Mouse (Mus musculus) midbrain, embryonic 13.5 days (tissue): ENCODE data around the gene AI837181. TPM values are rescaled to one million over a fixed set of nuclear protein-coding genes. Genes with fewer than 3 reads are reported as not detected.
A peak's percentile ranks its signal among the peaks of the same experiment; 100 is the strongest.

Experiments used
- ATAC-seq: fragments of 200-750 bp; cut with Nextera tagmentation; 2 replicates; pipeline ENCODE4 v1.8.0; 2017; ENCODE audit warnings: mild to moderate bottlenecking, moderate TSS enrichment, moderate library complexity
- H3K27ac ChIP-seq: fragments of 300-500 bp; sonication (generic); 2 replicates; pipeline ENCODE4 v1.5.1; 2015; ENCODE audit warnings: inconsistent platforms, mild to moderate bottlenecking, moderate library complexity
- H3K27me3 ChIP-seq: fragments of 300-500 bp; sonication (generic); 2 replicates; pipeline ENCODE4 v1.6.1; 2015; ENCODE audit warnings: mild to moderate bottlenecking, inconsistent platforms
- H3K36me3 ChIP-seq: fragments of 300-500 bp; sonication (generic); 2 replicates; pipeline ENCODE4 v1.6.1; 2015; ENCODE audit warnings: mild to moderate bottlenecking, inconsistent platforms
- H3K4me1 ChIP-seq: fragments of 300-500 bp; sonication (generic); replicated peaks from 2 replicates; pipeline ENCODE4 v1.6.1; 2015; ENCODE audit warnings: inconsistent platforms
- H3K4me2 ChIP-seq: fragments of 300-500 bp; sonication (generic); replicated peaks from 2 replicates; pipeline ENCODE4 v1.6.1; 2015; ENCODE audit warnings: moderate library complexity, mild to moderate bottlenecking, inconsistent platforms
- H3K4me3 ChIP-seq: fragments of 300-500 bp; sonication (generic); replicated peaks from 2 replicates; pipeline ENCODE4 v1.5.1; 2015; ENCODE audit warnings: mild to moderate bottlenecking, inconsistent platforms
- H3K9ac ChIP-seq: fragments of 300-500 bp; sonication (generic); replicated peaks from 2 replicates; pipeline ENCODE4 v1.6.1; 2015; ENCODE audit warnings: mild to moderate bottlenecking, inconsistent platforms
- H3K9me3 ChIP-seq: fragments of 300-500 bp; sonication (generic); 2 replicates; pipeline ENCODE4 v1.6.1; 2016; ENCODE audit warnings: mild to moderate bottlenecking, inconsistent platforms
- WGBS: fragments of 180-500 bp; shearing (Covaris S2); methylation state at CpG from one replicate; pipeline ENCODE4 v1.1.7; 2015; 5-methylcytosine and 5-hydroxymethylcytosine counted together
- polyA plus RNA-seq: library from polyadenylated mRNA; unstranded; fragments of >200 nt; fragmentation: Nextera tagmentation; extraction: Ambion mirVana; gene quantifications from 2 replicates; pipeline ENCODE4 v1.2.1, GENCODE M21; 2015

AI837181 gene
- polyA plus RNA-seq, 1 experiment from 2014 or later: 60.3 TPM

DNA sequence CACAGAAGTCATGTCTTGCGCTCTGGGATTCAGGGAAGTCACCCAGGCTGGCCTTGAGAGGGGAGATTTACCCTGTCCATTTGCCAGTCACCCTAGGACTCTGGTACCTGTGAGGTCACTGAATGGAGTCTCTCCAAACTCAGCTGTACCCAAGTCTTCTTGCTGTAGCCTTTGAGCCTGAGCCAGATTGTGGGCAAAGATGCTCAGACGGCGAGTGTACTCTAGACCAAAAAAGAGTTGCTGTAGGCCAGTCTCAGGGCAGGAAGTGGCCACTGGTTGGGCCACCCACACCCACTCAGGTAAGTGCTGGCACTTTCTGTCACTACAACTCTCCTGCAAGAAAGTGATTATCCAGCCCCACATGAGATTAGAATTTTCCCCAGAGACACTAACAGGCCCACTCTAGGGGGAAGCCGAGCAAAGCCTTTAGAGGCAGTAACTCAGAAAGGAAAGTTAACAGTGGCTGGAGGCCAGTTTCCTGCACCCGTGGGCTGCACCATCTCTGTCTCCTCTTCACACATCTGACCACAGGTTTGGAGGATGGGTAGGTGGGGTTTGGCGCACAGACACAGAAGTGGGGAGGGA is 42.1 kb downstream of the AI837181 start:
- Histone ChIP-seq H3K4me3 (no peak overlapping the region), H3K27me3 (no peaks in the 10 kb centered on the region), H3K36me3 (peaks cover 52% of the 10 kb centered on the region), H3K4me1 (peaks cover 26% of the 10 kb centered on the region), H3K9me3 (no peaks in the 10 kb centered on the region), H3K27ac (no peak overlapping the region), H3K9ac (0 out of 2 replicates have a peak overlapping the region, but pooled peaks have one; percentile 14), H3K4me2 (no peak overlapping the region)
- no peak for ATAC-seq
- 98% methylated on average over 6 of the region's 6 CpGs for WGBS

DNA sequence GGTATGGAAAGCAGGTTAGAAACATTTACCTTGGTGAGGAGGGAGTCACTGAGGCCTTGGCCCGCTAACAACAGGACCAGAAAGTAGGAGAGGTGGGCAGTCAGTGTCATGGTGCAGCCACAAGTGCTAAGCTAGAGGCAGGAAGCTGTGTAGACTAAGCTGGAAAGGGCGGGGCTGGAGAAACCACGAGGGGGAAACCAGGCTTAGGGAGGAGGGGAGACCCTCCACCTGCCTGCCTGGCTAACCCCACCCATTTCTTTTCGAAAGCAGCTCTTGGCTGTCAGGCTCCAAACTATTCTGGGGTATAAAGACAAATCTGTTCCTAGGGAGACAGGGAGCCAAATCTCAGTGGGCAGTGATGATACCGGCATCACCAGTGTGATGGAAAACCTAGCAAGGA is 43.4 kb downstream of the AI837181 start, which contains the start of gene Ctsw:
Gene Ctsw (minus strand): TSS at position 134 of the 400 bp plus-strand sequence.
- WGBS: 65% methylated on average over 5 of the region's 5 CpGs
- no peak within 1 kb of the TSS for H3K27ac ChIP-seq
- H3K4me1 ChIP-seq: peaks cover 24% of the 10 kb centered on the region
- H3K4me3 ChIP-seq: no peak within 1 kb of the TSS
- ATAC-seq: no peak
- no peak within 1 kb of the TSS for H3K4me2 ChIP-seq
- H3K9ac ChIP-seq: no peak within 1 kb of the TSS
- H3K36me3 ChIP-seq: peaks cover 41% of the 10 kb centered on the region
- H3K27me3 ChIP-seq: no peaks in the 10 kb centered on the region
- no peaks in the 10 kb centered on the region for H3K9me3 ChIP-seq

DNA sequence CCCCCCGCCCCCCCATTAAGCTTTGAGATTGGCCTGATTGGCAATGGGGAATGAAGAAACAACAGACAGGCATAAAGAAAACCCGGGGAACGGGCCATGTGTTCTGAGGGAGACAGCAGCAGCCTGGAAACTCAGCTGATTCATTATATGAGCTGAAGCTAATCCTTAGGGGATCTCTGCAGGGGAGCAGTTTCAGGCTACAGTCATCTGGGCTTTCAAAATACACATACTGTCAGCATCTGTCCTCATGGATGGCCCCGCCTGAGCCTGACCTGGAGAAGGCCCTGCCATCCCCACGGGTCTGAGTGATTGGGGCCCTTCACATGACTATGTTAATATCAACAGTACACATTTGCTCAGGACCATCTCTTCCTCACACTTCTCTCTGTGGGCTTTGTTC is 46.9 kb downstream of the AI837181 start:
- no peak overlapping the region for H3K4me2 ChIP-seq
- no peaks in the 10 kb centered on the region for H3K27me3 ChIP-seq
- H3K4me1 ChIP-seq: peaks cover 30% of the 10 kb centered on the region
- peaks cover 12% of the 10 kb centered on the region for H3K36me3 ChIP-seq
- no peak overlapping the region for H3K4me3 ChIP-seq
- WGBS: 52% methylated on average over 5 of the region's 5 CpGs
- ATAC-seq: no peak
- no peak overlapping the region for H3K9ac ChIP-seq
- no peaks in the 10 kb centered on the region for H3K9me3 ChIP-seq
- peak overlapping the region; percentile 36; the same call in 1 of the 2 replicates for H3K27ac ChIP-seq

DNA sequence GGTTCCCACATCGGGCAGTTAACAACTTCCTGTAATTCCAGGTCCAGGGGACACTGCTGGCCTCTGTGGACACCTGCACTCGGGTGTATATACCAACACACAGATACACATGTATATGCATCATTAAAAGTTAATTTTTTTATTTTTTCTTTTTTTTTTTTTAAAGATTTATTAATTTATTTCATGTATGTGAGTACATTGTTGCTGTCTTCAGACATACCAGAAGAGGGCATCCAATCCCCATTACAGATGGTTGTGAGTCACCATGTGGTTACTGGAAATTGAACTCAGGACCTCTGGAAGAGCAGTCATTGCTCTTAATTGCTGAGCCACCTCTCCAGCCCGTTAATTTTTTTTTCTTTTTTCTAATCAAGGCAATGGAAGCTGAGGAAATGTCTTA is 47.9 kb downstream of the AI837181 start:
- ATAC-seq: no peak
- Histone ChIP-seq H3K4me1 (peaks cover 30% of the 10 kb centered on the region), H3K9me3 (no peaks in the 10 kb centered on the region), H3K36me3 (peaks cover 7% of the 10 kb centered on the region), H3K4me2 (no peak overlapping the region), H3K4me3 (no peak overlapping the region), H3K27me3 (no peaks in the 10 kb centered on the region), H3K27ac (no peak overlapping the region), H3K9ac (no peak overlapping the region)
- WGBS: 83% methylated on average over 3 of the region's 3 CpGs

DNA sequence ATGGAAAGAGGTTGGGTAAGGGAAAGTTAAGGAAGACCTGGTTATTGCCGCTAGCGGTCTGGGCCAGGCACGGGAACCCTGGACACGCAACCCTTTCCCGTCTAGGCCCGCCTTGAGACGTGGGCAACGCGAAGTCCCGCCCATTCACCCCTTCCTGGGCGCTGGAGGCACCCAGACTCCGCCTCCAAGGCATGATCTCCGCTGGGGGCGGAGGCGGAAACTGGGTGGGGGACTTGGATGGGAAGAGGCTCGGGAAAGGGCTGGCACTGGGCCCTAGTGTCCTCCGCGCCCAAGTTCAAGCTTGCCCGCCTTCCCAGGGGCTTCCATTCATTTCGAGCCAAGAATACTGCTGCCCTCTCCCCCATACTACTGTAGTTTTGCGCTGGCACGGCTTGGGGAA is 48.8 kb downstream of the AI837181 start, which contains the start of gene Efemp2:
Gene Efemp2 (plus strand): TSS at position 235 of the 400 bp plus-strand sequence.
- peak within 1 kb of the TSS; percentile 57 for H3K4me3 ChIP-seq
- H3K4me2 ChIP-seq: peak within 1 kb of the TSS; percentile 95
- H3K36me3 ChIP-seq: 0 out of 2 replicates have a peak, but pooled peaks cover 11% of the 10 kb centered on the region
- peak within 1 kb of the TSS; percentile 60 for H3K27ac ChIP-seq
- peak within 1 kb of the TSS; percentile 81 for H3K9ac ChIP-seq
- WGBS: 1% methylated on average over 22 of the region's 22 CpGs
- no peaks in the 10 kb centered on the region for H3K27me3 ChIP-seq
- peaks cover 30% of the 10 kb centered on the region for H3K4me1 ChIP-seq
- H3K9me3 ChIP-seq: no peaks in the 10 kb centered on the region
- ATAC-seq: peak; percentile 65

DNA sequence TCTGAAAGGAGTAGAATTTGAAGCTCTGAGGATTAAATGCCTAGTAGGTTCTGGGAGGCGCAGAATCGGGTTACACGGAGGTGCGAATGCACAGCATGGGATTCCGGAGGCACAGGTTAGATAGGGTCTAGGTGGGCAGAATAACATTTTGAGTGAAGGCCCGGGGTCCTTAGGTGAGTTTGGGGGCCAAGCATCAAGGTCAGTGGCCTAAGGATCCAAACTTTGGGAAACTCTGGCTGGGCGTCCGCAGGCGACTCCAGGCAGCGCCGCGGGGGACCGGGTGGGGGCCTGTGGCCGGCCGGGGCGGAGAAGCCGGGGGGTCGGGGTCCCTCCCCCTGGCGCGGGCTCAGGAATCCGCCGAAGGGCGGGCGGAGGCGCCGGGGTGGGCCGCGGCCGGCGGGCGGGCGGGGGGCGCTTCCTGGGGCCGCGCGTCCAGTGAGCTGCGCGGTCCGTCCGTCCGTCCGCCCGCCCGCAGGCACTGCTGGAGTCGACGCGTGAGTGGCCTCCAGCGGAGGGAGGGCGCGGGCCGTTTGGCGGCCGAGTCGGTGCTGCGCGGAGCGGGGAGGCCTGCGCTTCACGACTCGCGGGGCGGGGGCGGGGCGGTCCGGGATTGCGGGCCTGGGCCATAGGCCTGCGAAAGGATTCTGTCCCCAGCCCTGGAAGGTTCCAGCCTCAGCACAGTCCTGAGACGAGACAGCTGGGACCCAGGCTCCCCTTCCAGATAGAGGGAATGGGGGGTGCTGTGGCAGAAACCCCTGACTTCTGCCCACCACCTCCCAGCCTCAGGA is 49.5 kb downstream of the AI837181 start:
- Histone ChIP-seq H3K9me3 (no peaks in the 10 kb centered on the region), H3K27ac (peak overlapping the region; percentile 60), H3K4me2 (peak overlapping the region; percentile 95), H3K9ac (peak overlapping the region; percentile 81), H3K36me3 (0 out of 2 replicates have a peak, but pooled peaks cover 11% of the 10 kb centered on the region), H3K4me3 (peak overlapping the region; percentile 57), H3K27me3 (no peaks in the 10 kb centered on the region), H3K4me1 (peaks cover 30% of the 10 kb centered on the region)
- WGBS: under 1% methylated on average over 63 of the region's 68 CpGs
- ATAC-seq: peak; percentile 81

DNA sequence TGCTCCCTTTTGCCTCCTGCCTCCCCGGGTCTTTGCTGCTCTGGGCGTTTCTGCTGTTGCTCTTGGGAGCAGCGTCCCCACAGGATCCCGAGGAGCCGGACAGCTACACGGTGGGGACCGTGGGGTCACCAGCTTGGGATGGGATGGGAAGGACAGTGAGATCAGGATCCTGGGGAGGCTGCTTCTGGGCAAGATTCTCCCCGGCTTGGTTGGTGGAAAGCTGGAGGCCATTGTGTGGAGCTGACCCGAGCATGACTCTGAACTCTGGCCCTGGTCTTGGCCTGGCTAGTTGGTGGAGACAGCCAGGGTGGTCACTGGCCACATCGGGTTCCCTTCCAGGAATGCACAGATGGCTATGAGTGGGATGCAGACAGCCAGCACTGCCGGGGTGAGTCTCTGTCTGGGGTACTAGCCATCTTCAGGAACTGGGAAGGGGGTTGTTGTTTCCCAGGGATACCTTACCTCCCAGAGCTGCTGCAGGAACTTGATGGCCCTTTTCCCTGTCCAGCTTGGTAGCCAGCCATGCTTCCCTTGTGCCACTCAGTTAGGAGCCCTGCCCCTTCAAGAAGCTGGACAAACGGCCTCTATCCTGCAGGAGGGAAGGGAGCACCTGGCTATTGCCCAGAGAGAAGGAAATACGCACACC is 50.2 kb downstream of the AI837181 start:
- no peaks in the 10 kb centered on the region for H3K9me3 ChIP-seq
- no peaks in the 10 kb centered on the region for H3K27me3 ChIP-seq
- H3K4me2 ChIP-seq: peak overlapping the region; percentile 95
- peak overlapping the region; percentile 57 for H3K4me3 ChIP-seq
- 23% methylated on average over 13 of the region's 13 CpGs for WGBS
- peak overlapping the region; percentile 60 for H3K27ac ChIP-seq
- 0 out of 2 replicates have a peak, but pooled peaks cover 15% of the 10 kb centered on the region for H3K36me3 ChIP-seq
- ATAC-seq: peak; percentile 25
- H3K4me1 ChIP-seq: peaks cover 30% of the 10 kb centered on the region
- H3K9ac ChIP-seq: peak overlapping the region; percentile 81

Other genes starting within 250 kb of the AI837181 start
- gene Pacs1, start 152.0 kb upstream of the AI837181 start, polyA plus RNA-seq: 31.5 and 32.0 TPM in 2 replicates
- gene Sf3b2, start 129.7 kb upstream of the AI837181 start, polyA plus RNA-seq: 399 and 419 TPM in 2 replicates
- gene Gal3st3, start 126.8 kb upstream of the AI837181 start, polyA plus RNA-seq: 29.3 and 33.6 TPM in 2 replicates
- not detected in 2 replicates for gene Catsper1, start 89.4 kb upstream of the AI837181 start, polyA plus RNA-seq
- gene Cst6, start 75.6 kb upstream of the AI837181 start, polyA plus RNA-seq: 4.5 and 5.8 TPM in 2 replicates
- 63.7 and 64.0 TPM in 2 replicates for gene Eif1ad, start 58.4 kb upstream of the AI837181 start, polyA plus RNA-seq
- gene Banf1, start 58.0 kb upstream of the AI837181 start, polyA plus RNA-seq: 366 and 375 TPM in 2 replicates
- 74.3 and 78.8 TPM in 2 replicates for gene Sart1, start 36.4 kb upstream of the AI837181 start, polyA plus RNA-seq
- gene Tsga10ip, start 22.6 kb upstream of the AI837181 start, polyA plus RNA-seq: 0.32 and 0.55 TPM in 2 replicates
- gene Drap1, start 165 bp upstream of the AI837181 start, polyA plus RNA-seq: 303 and 313 TPM in 2 replicates
- not detected in 2 replicates for gene Fosl1, start 22.4 kb downstream of the AI837181 start, polyA plus RNA-seq
- gene Ccdc85b, start 32.8 kb downstream of the AI837181 start, polyA plus RNA-seq: 6.9 and 9.7 TPM in 2 replicates
- gene Fibp, start 35.5 kb downstream of the AI837181 start, polyA plus RNA-seq: 183 and 192 TPM in 2 replicates
- gene Ctsw, start 43.4 kb downstream of the AI837181 start, polyA plus RNA-seq: 5.2 and 5.7 TPM in 2 replicates
- 31.8 and 33.4 TPM in 2 replicates for gene Efemp2, start 48.8 kb downstream of the AI837181 start, polyA plus RNA-seq
- 52.1 and 53.2 TPM in 2 replicates for gene Mus81, start 63.3 kb downstream of the AI837181 start, polyA plus RNA-seq
- gene Cfl1, start 65.3 kb downstream of the AI837181 start, polyA plus RNA-seq: 3,599 and 3,660 TPM in 2 replicates
- gene 1700020D05Rik, start 78.6 kb downstream of the AI837181 start, polyA plus RNA-seq: 0.26 and 0.27 TPM in 2 replicates
- gene Snx32, start 85.4 kb downstream of the AI837181 start, polyA plus RNA-seq: 70.4 and 73.6 TPM in 2 replicates
- 0.14 TPM in 1 of 2 replicates, not detected in the other for gene Ovol1, start 135.5 kb downstream of the AI837181 start, polyA plus RNA-seq
- 2.0 and 2.3 TPM in 2 replicates for gene Ap5b1, start 142.9 kb downstream of the AI837181 start, polyA plus RNA-seq
- gene Rnaseh2c, start 176.7 kb downstream of the AI837181 start, polyA plus RNA-seq: 91.3 and 98.9 TPM in 2 replicates
- gene Kat5, start 185.1 kb downstream of the AI837181 start, polyA plus RNA-seq: 82.3 and 89.3 TPM in 2 replicates
- gene Rela, start 212.3 kb downstream of the AI837181 start, polyA plus RNA-seq: 30.9 and 35.4 TPM in 2 replicates
- gene Sipa1, start 238.6 kb downstream of the AI837181 start, polyA plus RNA-seq: 10.8 and 14.1 TPM in 2 replicates